Mouse (Mus musculus) left cerebral cortex, adult 2 months (tissue): ENCODE measurements around the gene Itga4. TPM values are rescaled to one million over a fixed set of nuclear protein-coding genes. Genes with fewer than 3 reads are reported as not detected.

Experiments
- DNase-seq, 2 experiments: peaks; one replicate each; pipeline ENCODE4 v3.0.0; 2021 to 2022; ENCODE audit warnings: low spot score in 2 of 2, mixed read lengths in 1 of 2; ENCODE audit errors: extremely low spot score in 1 of 2
- H3K27ac ChIP-seq: fragments of 200-600 bp; 2 replicates; pipeline ENCODE4 v1.8.1; 2022
- H3K4me3 ChIP-seq: fragments of 200-600 bp; 2 replicates; pipeline ENCODE4 v1.8.1; 2022
- CTCF ChIP-seq: fragments of 200-600 bp; IDR thresholded peaks from 2 replicates; pipeline ENCODE4 v1.8.1; 2022; ENCODE audit warnings: antibody characterized with exemption, mild to moderate bottlenecking, moderate library complexity
- intact Hi-C: fragments of 180-260 bp; cut with DNase I; formaldehyde crosslinking; loops from one replicate; pipeline ENCODE4 v1.15.1; 2025
- total RNA-seq, 2 experiments: library from RNA; stranded (reverse); gene quantifications; 2 replicates each; pipeline ENCODE4 v1.2.3; 2021

Itga4 gene
- total RNA-seq, 2 experiments from 2014 or later: 10.6 to 11.2 TPM

- Histone ChIP-seq H3K27ac (no peak overlapping the region), H3K4me3 (no peak overlapping the region)
- no peak for TF ChIP-seq CTCF
- no peak for DNase-seq
- intact Hi-C loops: no loop called here
Observed at GRCm38 (mm10) chr2:79328079-79328478, 72.9 kb downstream of the Itga4 start.

GRCm38 (mm10) chr2:79334661-79335060, 79.4 kb downstream of the Itga4 start:
- Histone ChIP-seq H3K4me3 (no peak overlapping the region), H3K27ac (no peak overlapping the region)
- intact Hi-C loops: no loop called here
- DNase-seq: no peak
- TF ChIP-seq CTCF: no peak

- no peak for DNase-seq
- Histone ChIP-seq H3K27ac (no peak overlapping the region), H3K4me3 (no peak overlapping the region)
- intact Hi-C loops: no loop called here
- TF ChIP-seq CTCF: peak; percentile 28
Observed at GRCm38 (mm10) chr2:79336141-79336540, 80.9 kb downstream of the Itga4 start.

- no peak overlapping the region for H3K4me3 ChIP-seq
- no peak for TF ChIP-seq CTCF
- no peak for DNase-seq
- intact Hi-C loops: no loop called here
- H3K27ac ChIP-seq: no peak overlapping the region
Observed at GRCm38 (mm10) chr2:79339003-79339402, 83.8 kb downstream of the Itga4 start.

- no peak overlapping the region for H3K4me3 ChIP-seq
- intact Hi-C loops: no loop called here
- no peak overlapping the region for H3K27ac ChIP-seq
- no peak for DNase-seq
- no peak for TF ChIP-seq CTCF
Observed at GRCm38 (mm10) chr2:79343115-79343514, 87.9 kb downstream of the Itga4 start.

GRCm38 (mm10) chr2:79351179-79352099, 96.2 kb downstream of the Itga4 start:
- no peak for TF ChIP-seq CTCF
- intact Hi-C loops: no loop called here
- Histone ChIP-seq H3K27ac (no peak overlapping the region), H3K4me3 (no peak overlapping the region)
- no peak for DNase-seq

GRCm38 (mm10) chr2:79352100-79352802, 97.0 kb downstream of the Itga4 start:
- Histone ChIP-seq H3K27ac (no peak overlapping the region), H3K4me3 (no peak overlapping the region)
- no peak for DNase-seq
- no peak for TF ChIP-seq CTCF
- intact Hi-C loops: no loop called here

- TF ChIP-seq CTCF: no peak
- DNase-seq: peak; percentile 20 to 43
- H3K4me3 ChIP-seq: no peak overlapping the region
- intact Hi-C loops: loop anchor here (5.0 kb wide), 1 partner anchor 103 kb away; the partner anchor contains the start of genes Cerkl and Neurod1
- H3K27ac ChIP-seq: no peak overlapping the region
Observed at GRCm38 (mm10) chr2:79354773-79355172, 99.5 kb downstream of the Itga4 start.

GRCm38 (mm10) chr2:79357835-79358234, 102.6 kb downstream of the Itga4 start:
- DNase-seq: no peak
- TF ChIP-seq CTCF: no peak
- no peak overlapping the region for H3K4me3 ChIP-seq
- H3K27ac ChIP-seq: no peak overlapping the region
- intact Hi-C loops: loop anchor here (5.0 kb wide), 1 partner anchor 99 kb away; the partner anchor contains the start of genes Cerkl and Neurod1

- intact Hi-C loops: no loop called here
- DNase-seq: peak; percentile 23 to 35
- Histone ChIP-seq H3K4me3 (no peak overlapping the region), H3K27ac (no peak overlapping the region)
- TF ChIP-seq CTCF: no peak
Observed at GRCm38 (mm10) chr2:79362029-79362428, 106.8 kb downstream of the Itga4 start.

GRCm38 (mm10) chr2:79363920-79364319, 108.7 kb downstream of the Itga4 start:
- no peak overlapping the region for H3K4me3 ChIP-seq
- intact Hi-C loops: no loop called here
- no peak overlapping the region for H3K27ac ChIP-seq
- no peak for TF ChIP-seq CTCF
- no peak for DNase-seq
